Mouse (Mus musculus) spleen, adult 12 weeks (tissue): ENCODE measurements around the gene Map3k3.

ENCODE experiments used
- DNase-seq: peaks from one replicate; pipeline ENCODE4 v3.0.0; 2022; ENCODE audit warnings: low spot score

Map3k3 gene

DNA sequence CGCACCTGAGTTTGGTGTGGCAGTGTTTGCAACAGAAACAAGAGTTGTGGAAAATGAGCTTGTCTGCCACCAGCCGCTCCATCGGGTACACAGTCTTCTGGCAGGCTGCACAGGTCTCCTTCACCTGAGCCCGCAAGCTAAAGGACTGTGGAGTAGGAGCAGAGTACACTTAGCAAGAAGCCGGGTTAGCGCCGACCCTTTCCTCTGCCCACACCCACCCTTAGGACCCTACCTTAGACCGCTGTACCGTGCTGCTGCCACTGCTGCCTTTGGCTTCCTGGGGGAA lies 74.5 kb downstream of the Map3k3 start:
- no peak for DNase-seq

- DNase-seq, result peak; percentile 67
Observed at GRCm38 (mm10) chr11:106159216-106159920, 75.0 kb downstream of the Map3k3 start.

DNA sequence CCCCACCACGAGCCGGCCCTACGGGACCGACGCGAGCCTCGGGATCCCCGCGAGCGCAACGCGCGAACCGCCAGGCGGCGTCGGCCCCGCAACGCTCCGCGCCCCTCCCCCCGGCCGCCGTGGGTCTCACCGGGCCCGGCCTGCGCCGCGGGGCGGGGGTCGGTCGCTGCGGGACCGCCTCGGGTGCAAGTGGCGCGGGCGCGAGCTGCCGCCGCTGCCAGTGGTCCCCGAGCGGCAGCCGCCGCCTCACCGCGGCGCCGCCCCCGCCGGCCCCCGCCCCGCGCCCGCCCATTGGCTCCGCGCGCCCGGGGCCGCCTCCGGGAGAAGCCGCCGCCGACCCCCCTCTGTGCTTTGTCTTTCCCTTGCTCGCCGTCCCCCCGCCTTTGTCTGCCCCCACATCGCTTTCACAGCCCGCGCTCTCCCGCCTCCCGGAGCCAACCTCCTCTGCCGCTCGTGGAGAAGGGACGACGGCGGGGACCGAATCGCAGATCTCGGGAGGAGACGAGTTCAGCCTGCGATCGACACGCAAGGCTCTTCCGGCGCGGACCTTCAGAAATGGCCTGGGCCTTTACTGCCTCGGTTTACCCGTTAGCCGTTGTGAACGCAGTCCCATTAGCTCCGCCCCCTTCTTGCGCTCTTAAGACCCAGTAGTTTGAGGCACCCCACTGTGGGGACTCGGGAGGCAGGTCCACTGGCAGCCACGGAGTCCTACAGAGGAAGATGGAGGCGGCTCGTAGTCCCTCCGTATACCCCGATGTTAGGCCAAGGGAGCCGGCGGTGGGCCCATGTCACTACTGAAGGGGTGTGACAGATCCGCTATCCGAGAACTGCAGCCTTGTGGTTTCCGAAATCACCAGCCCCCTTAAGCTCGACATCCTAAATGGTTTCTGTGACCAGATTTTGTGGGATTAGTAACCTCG lies 75.8 kb downstream of the Map3k3 start:
- DNase-seq, result peak; percentile 50

DNA sequence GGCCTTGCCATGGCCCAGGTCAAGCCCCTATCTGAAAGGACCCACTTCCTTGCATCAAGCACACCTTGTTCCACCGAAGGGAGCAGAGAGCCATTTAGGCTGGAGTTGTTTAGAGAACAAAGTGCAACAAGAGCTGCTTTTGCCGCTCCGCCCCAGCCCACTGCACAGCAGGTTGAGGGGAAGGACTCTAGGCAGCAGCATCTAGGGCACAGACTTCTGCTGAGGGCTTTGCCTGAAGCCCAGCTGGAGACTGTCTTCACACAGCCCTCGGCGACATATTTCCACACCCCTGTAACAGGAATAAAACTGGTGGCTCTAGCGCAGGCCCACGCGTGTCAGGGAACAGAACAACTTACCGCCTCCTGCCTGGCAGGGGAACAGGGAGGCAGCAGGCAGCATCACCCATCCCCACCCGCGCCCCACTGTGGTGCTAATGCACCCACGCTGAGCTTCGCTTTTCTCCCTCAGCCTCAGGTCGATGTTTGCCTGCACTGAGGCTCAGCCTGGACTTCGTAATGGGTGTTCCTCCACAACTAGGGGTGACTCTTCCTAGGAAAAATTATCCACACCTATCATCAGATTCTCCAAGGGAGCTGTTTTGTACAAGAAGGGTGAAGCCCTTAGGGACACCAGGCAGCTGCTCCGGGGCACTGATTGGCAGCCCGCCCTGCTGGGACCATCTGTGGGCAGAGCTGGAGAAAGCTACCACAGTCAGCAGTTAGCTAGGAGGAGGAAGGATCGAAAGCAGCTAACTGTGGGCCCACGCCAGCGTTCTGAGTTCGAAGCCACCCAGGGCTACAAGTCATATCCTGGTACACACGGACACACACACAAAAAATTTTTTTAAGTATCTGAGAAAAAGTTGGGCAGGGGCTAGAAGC lies 76.7 kb downstream of the Map3k3 start, which contains the start of the genes Gm10840 and Limd2:
Gm10840 (plus strand) TSS at position 10 of the 881 bp plus-strand sequence.
Limd2 (minus strand) TSS at position 20 of the 881 bp plus-strand sequence.
- no peak for DNase-seq

DNA sequence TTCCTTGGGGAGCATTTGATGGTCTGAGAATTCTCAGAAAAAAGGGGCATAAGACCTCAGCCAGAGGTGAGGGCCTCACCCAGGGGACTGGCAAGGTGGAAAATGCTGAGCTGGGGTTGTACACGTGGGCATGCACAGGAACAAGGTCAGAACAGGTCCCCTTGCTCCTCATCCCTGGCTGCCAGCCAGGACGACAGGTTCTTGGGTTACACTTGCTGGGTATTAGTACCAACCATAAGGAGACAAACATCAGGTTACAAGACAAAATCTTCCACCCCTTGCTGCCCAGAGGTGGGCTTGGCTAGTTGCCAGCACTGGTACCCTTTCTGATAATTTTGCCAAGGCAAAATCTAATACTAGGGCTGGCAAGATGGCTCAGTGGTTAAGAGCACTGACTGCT lies 77.8 kb downstream of the Map3k3 start:
- DNase-seq, result no peak

GRCm38 (mm10) chr11:106163546-106163945 lies 79.1 kb downstream of the Map3k3 start:
- no peak for DNase-seq

- DNase-seq, result no peak
Observed at GRCm38 (mm10) chr11:106164601-106165180, 80.3 kb downstream of the Map3k3 start.

GRCm38 (mm10) chr11:106167435-106167834 lies 83.0 kb downstream of the Map3k3 start:
- peak; percentile 30 for DNase-seq

DNA sequence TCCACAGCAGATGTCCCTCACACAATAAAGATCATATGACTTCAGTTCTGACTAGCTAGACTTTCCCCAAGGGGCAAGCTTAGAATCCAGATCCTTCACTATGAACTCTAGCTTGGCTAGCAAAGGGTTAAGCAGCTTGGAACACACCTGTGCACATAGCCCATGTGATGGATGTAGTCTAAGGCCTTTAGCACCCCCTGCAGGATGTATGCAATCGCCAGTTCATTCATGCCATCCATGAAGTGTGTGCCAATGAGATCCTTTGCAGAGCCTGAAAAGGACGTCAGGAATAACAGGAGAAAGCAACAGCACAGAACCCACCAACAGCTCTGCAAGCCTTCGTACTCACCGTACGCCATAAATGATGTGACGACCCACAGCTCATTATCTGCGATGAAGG lies 86.4 kb downstream of the Map3k3 start:
- DNase-seq, result no peak

DNA sequence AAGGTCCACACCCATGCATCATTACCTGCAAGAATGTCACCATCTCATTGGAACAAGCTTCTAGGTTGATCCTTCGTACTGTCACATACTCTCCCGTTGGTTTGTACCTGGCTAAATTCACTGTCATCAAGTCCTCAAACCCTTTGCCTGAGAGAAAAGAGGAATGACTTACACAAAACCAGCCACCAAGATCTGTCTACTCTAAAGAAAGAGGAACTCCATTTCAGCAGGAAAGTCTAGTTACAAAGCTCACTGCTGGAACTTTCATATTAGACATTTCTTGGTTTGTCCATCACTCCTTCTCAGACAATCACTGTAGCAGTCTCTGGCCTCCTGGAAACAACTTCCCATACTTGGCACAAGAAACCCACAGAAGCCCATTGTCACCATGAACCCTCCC lies 88.8 kb downstream of the Map3k3 start:
- DNase-seq, result no peak

- no peak for DNase-seq
Observed at GRCm38 (mm10) chr11:106174372-106174771, 90.0 kb downstream of the Map3k3 start.

GRCm38 (mm10) chr11:106175081-106175480 lies 90.7 kb downstream of the Map3k3 start:
- DNase-seq, result no peak

GRCm38 (mm10) chr11:106176372-106176771 lies 92.0 kb downstream of the Map3k3 start:
- DNase-seq, result no peak

DNA sequence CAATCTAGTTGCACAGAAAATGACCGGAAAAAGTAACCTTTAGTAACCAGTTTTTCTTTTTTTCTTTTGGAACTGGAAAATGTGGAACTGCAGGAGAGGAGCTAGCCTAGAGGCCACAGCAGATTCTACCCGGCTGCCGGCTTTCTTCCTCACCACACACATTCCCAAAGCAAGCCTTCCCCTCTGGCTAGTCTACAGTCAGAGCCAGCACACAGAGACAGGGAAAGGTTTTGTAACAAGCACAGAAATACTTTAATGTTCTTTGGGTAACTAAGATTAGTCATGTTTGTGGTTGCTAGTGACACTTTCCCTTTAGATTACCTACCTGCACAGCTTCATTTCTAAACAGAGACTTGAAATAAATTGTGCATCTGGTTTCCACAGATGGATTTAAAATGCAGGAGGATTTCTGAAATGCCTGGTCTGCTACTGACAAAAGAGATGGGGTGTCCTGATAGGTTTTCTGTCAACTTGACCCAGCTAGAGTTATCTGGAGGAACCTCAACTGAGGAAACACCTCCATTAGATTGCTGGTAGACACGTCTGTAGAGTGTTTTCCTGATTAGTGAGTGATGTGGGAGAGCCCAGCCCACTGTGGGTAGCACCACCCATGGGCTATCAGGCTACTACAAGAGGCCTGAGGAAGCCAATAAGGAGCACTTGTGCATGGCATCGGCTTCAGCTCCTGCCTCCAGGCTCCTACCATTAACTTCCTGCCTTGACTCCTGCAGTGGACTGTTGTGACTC lies 93.8 kb downstream of the Map3k3 start:
- DNase-seq, result no peak

GRCm38 (mm10) chr11:106179711-106180448 lies 95.5 kb downstream of the Map3k3 start:
- no peak for DNase-seq

GRCm38 (mm10) chr11:106180449-106180801 lies 96.0 kb downstream of the Map3k3 start:
- DNase-seq, result no peak

- no peak for DNase-seq
Observed at GRCm38 (mm10) chr11:106187326-106187725, 102.9 kb downstream of the Map3k3 start.

DNA sequence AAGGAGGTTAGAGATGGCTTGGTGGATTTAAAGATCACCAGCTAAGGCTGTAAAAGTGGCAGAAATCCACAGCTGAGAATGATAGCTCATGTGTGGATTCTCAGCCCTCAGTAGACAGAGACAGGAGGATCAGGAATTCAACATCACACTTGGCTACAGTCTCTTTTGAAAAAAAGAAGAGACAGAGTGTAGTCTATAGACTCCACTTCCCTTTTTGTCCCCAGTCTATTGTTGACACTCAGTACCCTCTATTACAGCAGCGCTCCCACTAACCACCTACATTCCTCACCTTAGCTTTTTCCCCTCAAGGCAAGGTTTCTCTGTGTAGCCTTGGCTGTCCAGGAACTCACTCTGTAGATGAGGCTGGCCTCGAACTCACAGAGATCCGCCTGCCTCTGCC lies 107.3 kb downstream of the Map3k3 start:
- no peak for DNase-seq

GRCm38 (mm10) chr11:106192241-106192640 lies 107.8 kb downstream of the Map3k3 start:
- no peak for DNase-seq

DNA sequence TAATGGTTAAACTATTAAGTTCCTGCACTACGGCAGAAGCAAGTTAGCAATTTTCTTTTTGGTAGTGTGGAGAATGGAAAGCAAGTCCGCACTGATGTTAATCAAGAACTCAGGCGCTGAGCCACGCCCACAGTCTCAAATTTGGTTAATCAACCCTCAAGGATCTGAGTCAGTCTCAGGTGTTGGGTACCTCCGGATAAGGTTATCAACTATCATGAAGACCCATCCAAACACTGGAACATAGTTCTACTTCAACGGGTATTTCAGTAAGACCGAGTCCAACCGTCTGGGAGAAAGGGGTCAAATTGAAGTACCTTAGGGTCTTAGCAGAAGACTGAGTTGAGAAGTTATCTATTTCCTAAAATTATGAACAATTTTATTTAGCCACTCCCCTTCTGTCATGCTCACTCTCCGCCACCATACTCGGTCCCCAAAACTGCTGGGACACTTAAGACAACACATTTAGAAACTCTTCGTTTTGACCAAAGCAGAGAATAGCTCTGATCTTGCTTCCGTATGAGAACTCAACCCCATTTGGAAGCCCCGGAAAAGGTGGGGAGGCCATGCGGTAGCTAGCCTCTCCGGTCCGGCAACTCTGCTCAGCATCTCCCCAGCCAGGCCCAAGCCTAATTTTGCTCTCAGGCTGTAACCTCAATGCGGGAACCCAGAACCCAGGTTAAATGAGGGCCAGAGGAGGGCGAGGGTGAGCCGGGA lies 108.4 kb downstream of the Map3k3 start:
- DNase-seq, result no peak
